Mouse (Mus musculus) neural tube, embryonic 14.5 days (tissue): Measurements from ENCODE around the gene Fhl1. TPM values are rescaled to one million over a fixed set of nuclear protein-coding genes. Genes with fewer than 3 reads are reported as not detected.

Experiments
- ATAC-seq: fragments of 200-750 bp; cut with Nextera tagmentation; 2 replicates; pipeline ENCODE4 v1.8.0; 2017; ENCODE audit warnings: low read depth, mild to moderate bottlenecking, moderate TSS enrichment, moderate library complexity
- H3K27ac ChIP-seq: fragments of 300-500 bp; sonication (generic); 2 replicates; pipeline ENCODE4 v1.5.1; 2014; ENCODE audit warnings: low read depth, mild to moderate bottlenecking, control low read depth, low read length, moderate library complexity, mixed read lengths
- H3K27me3 ChIP-seq: fragments of 300-500 bp; sonication (generic); 2 replicates; pipeline ENCODE4 v1.6.1; 2014; ENCODE audit warnings: low read length; ENCODE audit not compliant: control insufficient read depth, insufficient read depth
- H3K36me3 ChIP-seq: fragments of 300-500 bp; sonication (generic); 2 replicates; pipeline ENCODE4 v1.6.1; 2014; ENCODE audit warnings: low read length, mixed read lengths; ENCODE audit not compliant: control insufficient read depth, insufficient read depth
- H3K4me1 ChIP-seq: fragments of 300-500 bp; sonication (generic); 2 replicates; pipeline ENCODE4 v1.6.1; 2014; ENCODE audit warnings: low read length; ENCODE audit not compliant: control insufficient read depth, insufficient read depth
- H3K4me2 ChIP-seq: fragments of 300-500 bp; sonication (generic); 2 replicates; pipeline ENCODE4 v1.6.1; 2014; ENCODE audit warnings: mild to moderate bottlenecking, low read depth, low read length, control low read depth
- H3K4me3 ChIP-seq: fragments of 300-500 bp; sonication (generic); 2 replicates; pipeline ENCODE4 v1.5.1; 2014; ENCODE audit warnings: low read depth, low read length, control low read depth, mixed read lengths
- H3K9ac ChIP-seq: fragments of 300-500 bp; sonication (generic); replicated peaks from 2 replicates; pipeline ENCODE4 v1.6.1; 2014; ENCODE audit warnings: low read depth, mild to moderate bottlenecking, control low read depth, low read length, mixed read lengths
- H3K9me3 ChIP-seq: fragments of 300-500 bp; sonication (generic); 2 replicates; pipeline ENCODE4 v1.6.1; 2016; ENCODE audit warnings: low read length; ENCODE audit not compliant: control insufficient read depth
- WGBS: fragments of 180-500 bp; shearing (Covaris S2); extraction: QIAGEN DNeasy Blood & Tissue Kit; methylation state at CpG from one replicate; pipeline ENCODE4 v1.1.7; 2014; 5-methylcytosine and 5-hydroxymethylcytosine counted together
- polyA plus RNA-seq: library from polyadenylated mRNA; unstranded; fragments of >200 nt; fragmentation: Nextera tagmentation; extraction: Ambion mirVana; gene quantifications from 2 replicates; pipeline ENCODE4 v1.2.1, GENCODE M21; 2014

Gene Fhl1
- polyA plus RNA-seq, result 216 and 247 TPM in 2 replicates

GRCm38 (mm10) chrX:56731306-56732201 lies at the start of gene Fhl1:
Gene Fhl1, plus strand, starts transcription at chrX:56731787.
- Histone ChIP-seq H3K9me3 (no peaks in the 10 kb centered on the region), H3K27me3 (no peaks in the 10 kb centered on the region), H3K4me3 (peak within 1 kb of the TSS; percentile 53), H3K4me2 (peak within 1 kb of the TSS; percentile 46), H3K9ac (peak within 1 kb of the TSS; percentile 58), H3K4me1 (no peaks in the 10 kb centered on the region), H3K27ac (peak within 1 kb of the TSS; percentile 78), H3K36me3 (no peaks in the 10 kb centered on the region)
- ATAC-seq, result peak; percentile 97
- WGBS, result 14% methylated on average over 25 of the region's 106 CpGs

GRCm38 (mm10) chrX:56682156-56682720 lies 49.3 kb upstream of the Fhl1 start:
- Histone ChIP-seq H3K4me2 (no peak overlapping the region), H3K36me3 (no peaks in the 10 kb centered on the region), H3K9ac (no peak overlapping the region), H3K27me3 (no peaks in the 10 kb centered on the region), H3K27ac (no peak overlapping the region), H3K4me3 (no peak overlapping the region), H3K4me1 (no peaks in the 10 kb centered on the region), H3K9me3 (no peaks in the 10 kb centered on the region)
- ATAC-seq, result peak; percentile 69
- WGBS, result 35% methylated on average over 1 of the region's 1 CpGs

GRCm38 (mm10) chrX:56683521-56683920 lies 48.1 kb upstream of the Fhl1 start:
- no peak overlapping the region for H3K4me3 ChIP-seq
- H3K27ac ChIP-seq, result no peak overlapping the region
- H3K36me3 ChIP-seq, result no peaks in the 10 kb centered on the region
- no peak; the same call in 1 of the 2 replicates for ATAC-seq
- no peak overlapping the region for H3K9ac ChIP-seq
- H3K4me2 ChIP-seq, result no peak overlapping the region
- no peaks in the 10 kb centered on the region for H3K9me3 ChIP-seq
- no peaks in the 10 kb centered on the region for H3K27me3 ChIP-seq
- H3K4me1 ChIP-seq, result no peaks in the 10 kb centered on the region
- 66% methylated on average over 10 of the region's 10 CpGs for WGBS

- 93% methylated on average over 6 of the region's 6 CpGs for WGBS
- no peak overlapping the region for H3K4me2 ChIP-seq
- no peaks in the 10 kb centered on the region for H3K36me3 ChIP-seq
- H3K9me3 ChIP-seq, result no peaks in the 10 kb centered on the region
- no peak overlapping the region for H3K9ac ChIP-seq
- ATAC-seq, result no peak
- H3K4me1 ChIP-seq, result no peaks in the 10 kb centered on the region
- H3K27ac ChIP-seq, result no peak overlapping the region
- no peak overlapping the region for H3K4me3 ChIP-seq
- H3K27me3 ChIP-seq, result no peaks in the 10 kb centered on the region
Measured at GRCm38 (mm10) chrX:56692554-56692953, 39.0 kb upstream of the Fhl1 start.

GRCm38 (mm10) chrX:56694539-56694938 lies 37.0 kb upstream of the Fhl1 start:
- Histone ChIP-seq H3K9me3 (no peaks in the 10 kb centered on the region), H3K27me3 (no peaks in the 10 kb centered on the region), H3K9ac (no peak overlapping the region), H3K4me1 (no peaks in the 10 kb centered on the region), H3K4me2 (no peak overlapping the region), H3K4me3 (no peak overlapping the region), H3K27ac (no peak overlapping the region), H3K36me3 (no peaks in the 10 kb centered on the region)
- no peak for ATAC-seq
- WGBS, result 93% methylated on average over 2 of the region's 2 CpGs

GRCm38 (mm10) chrX:56697199-56697780 lies 34.3 kb upstream of the Fhl1 start:
- no peak overlapping the region for H3K4me3 ChIP-seq
- no peak overlapping the region for H3K4me2 ChIP-seq
- H3K4me1 ChIP-seq, result no peaks in the 10 kb centered on the region
- WGBS, result 81% methylated on average over 6 of the region's 6 CpGs
- no peaks in the 10 kb centered on the region for H3K9me3 ChIP-seq
- no peaks in the 10 kb centered on the region for H3K36me3 ChIP-seq
- no peaks in the 10 kb centered on the region for H3K27me3 ChIP-seq
- no peak overlapping the region for H3K9ac ChIP-seq
- no peak for ATAC-seq
- no peak overlapping the region for H3K27ac ChIP-seq

GRCm38 (mm10) chrX:56697886-56698285 lies 33.7 kb upstream of the Fhl1 start:
- no peak overlapping the region for H3K9ac ChIP-seq
- H3K4me1 ChIP-seq, result no peaks in the 10 kb centered on the region
- no peaks in the 10 kb centered on the region for H3K9me3 ChIP-seq
- no peaks in the 10 kb centered on the region for H3K27me3 ChIP-seq
- no peak overlapping the region for H3K4me3 ChIP-seq
- 90% methylated on average over 4 of the region's 4 CpGs for WGBS
- no peak for ATAC-seq
- H3K27ac ChIP-seq, result no peak overlapping the region
- no peaks in the 10 kb centered on the region for H3K36me3 ChIP-seq
- H3K4me2 ChIP-seq, result no peak overlapping the region

- Histone ChIP-seq H3K4me2 (no peak overlapping the region), H3K27me3 (no peaks in the 10 kb centered on the region), H3K4me1 (no peaks in the 10 kb centered on the region), H3K27ac (no peak overlapping the region), H3K36me3 (no peaks in the 10 kb centered on the region), H3K9me3 (no peaks in the 10 kb centered on the region), H3K9ac (no peak overlapping the region), H3K4me3 (no peak overlapping the region)
- WGBS, result 80% methylated on average over 3 of the region's 3 CpGs
- ATAC-seq, result no peak
Measured at GRCm38 (mm10) chrX:56701261-56701660, 30.3 kb upstream of the Fhl1 start.
